Mouse (Mus musculus) heart, postnatal 0 days (tissue): ENCODE measurements around the gene Pkp4.

Source experiments
- CTCF ChIP-seq: IDR thresholded peaks from 2 replicates; pipeline ENCODE4 v1.5.1; 2016; ENCODE audit warnings: antibody characterized with exemption, control low read depth, low read depth
- EP300 ChIP-seq: IDR thresholded peaks from 2 replicates; pipeline ENCODE4 v1.6.1; 2016; ENCODE audit warnings: antibody characterized with exemption, low read depth

DNA sequence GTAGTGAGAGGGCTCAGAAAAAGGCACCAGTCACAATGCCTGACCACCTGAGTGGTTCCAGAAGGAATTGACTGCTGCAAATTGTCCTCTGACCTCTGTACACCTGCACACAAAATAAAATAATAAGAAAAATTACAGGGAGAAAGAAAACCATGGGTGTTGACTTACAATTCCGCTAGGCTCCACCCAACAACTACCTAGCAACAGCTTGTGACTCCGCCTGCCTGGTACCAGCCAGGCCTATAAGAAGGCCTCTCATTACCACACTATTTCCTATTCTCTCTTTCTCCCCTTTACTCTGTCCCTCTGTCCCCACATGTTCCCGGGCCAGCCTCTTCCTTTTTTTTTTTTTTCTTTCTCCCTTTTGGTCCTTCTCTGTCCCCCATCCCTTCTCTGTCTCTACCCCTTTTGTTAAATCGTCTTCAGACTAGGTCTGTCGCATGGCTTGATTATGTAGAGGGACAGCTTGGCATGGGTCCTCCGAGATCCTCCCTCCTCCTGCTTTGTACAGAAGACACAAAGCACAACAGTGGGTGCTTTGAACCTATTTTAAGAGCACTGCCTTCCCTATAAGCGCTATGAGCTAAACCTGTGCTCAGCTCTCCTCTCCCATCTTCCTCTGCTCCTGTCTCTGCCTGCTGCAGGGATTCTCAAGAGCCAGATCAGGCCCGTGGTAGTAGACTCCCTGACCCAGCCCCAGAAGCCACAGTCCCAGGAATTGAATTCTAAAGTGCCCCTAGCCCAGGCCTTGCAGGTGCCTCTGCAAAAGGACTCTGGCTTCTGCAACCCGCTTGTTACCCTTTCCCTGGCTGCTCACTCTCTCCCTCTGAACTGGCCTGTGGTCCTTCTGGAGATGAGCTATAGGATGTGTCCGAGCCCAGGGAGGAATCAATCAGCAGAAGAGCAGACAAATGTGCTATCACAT lies 223.5 kb downstream of the Pkp4 start:
- TF ChIP-seq CTCF (no peak), EP300 (no peak)
